Mouse (Mus musculus) neural tube, embryonic 11.5 days (tissue): ENCODE results near the gene Tbp. TPM values are rescaled to one million over a fixed set of nuclear protein-coding genes. Genes with fewer than 3 reads are reported as not detected.
A peak's percentile ranks its signal among the peaks of the same experiment; 100 is the strongest.

ENCODE experiments used
- ATAC-seq: fragments of 200-750 bp; cut with Nextera tagmentation; 2 replicates; pipeline ENCODE4 v1.8.0; 2017; ENCODE audit warnings: moderate number of reproducible peaks, mild to moderate bottlenecking, moderate TSS enrichment, moderate library complexity; ENCODE audit not compliant: insufficient read depth, low FRiP score, low TSS enrichment
- DNase-seq: peaks from one replicate; pipeline ENCODE4 v3.0.0-alpha.2; 2015; ENCODE audit warnings: low spot score
- H3K27ac ChIP-seq: fragments of 300-500 bp; sonication (generic); 2 replicates; pipeline ENCODE4 v1.5.1; 2014; ENCODE audit warnings: low read depth, mild to moderate bottlenecking, low read length
- H3K27me3 ChIP-seq: fragments of 300-500 bp; sonication (generic); 2 replicates; pipeline ENCODE4 v1.6.1; 2014; ENCODE audit warnings: mild to moderate bottlenecking, low read length, mixed read lengths; ENCODE audit not compliant: control insufficient read depth, insufficient read depth
- H3K36me3 ChIP-seq: fragments of 300-500 bp; sonication (generic); 2 replicates; pipeline ENCODE4 v1.6.1; 2014; ENCODE audit warnings: mild to moderate bottlenecking, low read length, moderate library complexity, mixed read lengths; ENCODE audit not compliant: control insufficient read depth, insufficient read depth
- H3K4me1 ChIP-seq: fragments of 300-500 bp; sonication (generic); 2 replicates; pipeline ENCODE4 v1.6.1; 2014; ENCODE audit warnings: low read length, mixed read lengths; ENCODE audit not compliant: control insufficient read depth, insufficient read depth
- H3K4me2 ChIP-seq: fragments of 300-500 bp; sonication (generic); 2 replicates; pipeline ENCODE4 v1.6.1; 2014; ENCODE audit warnings: low read depth, mild to moderate bottlenecking, moderate library complexity
- H3K4me3 ChIP-seq: fragments of 300-500 bp; sonication (generic); 2 replicates; pipeline ENCODE4 v1.5.1; 2014; ENCODE audit warnings: low read depth, low read length
- H3K9ac ChIP-seq: fragments of 300-500 bp; sonication (generic); 2 replicates; pipeline ENCODE4 v1.6.1; 2014; ENCODE audit warnings: mild to moderate bottlenecking, low read length
- H3K9me3 ChIP-seq: fragments of 300-500 bp; sonication (generic); 2 replicates; pipeline ENCODE4 v1.6.1; 2016; ENCODE audit warnings: low read length; ENCODE audit not compliant: control insufficient read depth
- WGBS: fragments of 180-500 bp; shearing (Covaris S2); extraction: QIAGEN DNeasy Blood & Tissue Kit; methylation state at CpG from one replicate; pipeline ENCODE4 v1.1.7; 2014; 5-methylcytosine and 5-hydroxymethylcytosine counted together
- polyA plus RNA-seq: library from polyadenylated mRNA; unstranded; fragments of >200 nt; fragmentation: Nextera tagmentation; extraction: Ambion mirVana; gene quantifications from 2 replicates; pipeline ENCODE4 v1.2.1, GENCODE M21; 2014

The Tbp gene
- 84.7 TPM in 2 replicates for polyA plus RNA-seq

DNA sequence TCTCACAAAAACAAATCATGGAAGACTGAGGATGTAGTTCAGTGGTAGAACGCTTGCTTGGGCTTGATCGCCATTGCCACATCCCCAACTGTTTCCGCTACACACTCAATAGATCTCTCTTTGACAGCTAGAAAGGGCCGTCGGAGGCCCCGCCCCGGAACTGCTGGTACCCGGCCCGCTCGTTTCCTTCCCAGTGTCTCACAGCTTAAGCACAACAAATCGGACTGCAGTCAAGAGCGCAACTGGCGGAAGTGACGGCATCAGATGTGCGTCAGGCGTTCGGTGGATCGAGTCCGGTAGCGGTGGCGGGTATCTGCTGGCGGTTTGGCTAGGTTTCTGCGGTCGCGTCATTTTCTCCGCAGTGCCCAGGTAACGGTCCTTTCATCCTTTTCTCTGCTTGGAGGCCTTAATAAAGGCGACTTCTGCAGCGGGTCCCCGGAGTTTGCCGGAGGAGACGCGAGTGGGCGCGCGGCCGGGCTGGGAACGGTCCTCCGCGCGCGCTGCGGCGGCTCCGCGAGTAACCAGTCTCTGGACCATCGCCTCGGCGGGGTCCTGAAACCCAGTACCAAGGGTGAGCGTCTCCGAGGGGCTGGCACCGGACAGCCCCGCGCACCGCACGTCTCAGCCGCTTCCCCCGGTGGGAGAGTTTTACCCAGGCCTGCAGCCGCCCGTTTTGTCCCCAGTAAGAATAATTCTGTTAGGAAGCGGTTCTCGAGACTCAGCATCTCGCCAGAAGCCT, at the start of gene Tbp, which contains the start of gene Psmb1:
Gene Tbp (plus strand): TSS at position 233 of the 739 bp plus-strand sequence.
Gene Psmb1 (minus strand): TSS at position 96 of the 739 bp plus-strand sequence.
- Histone ChIP-seq H3K27me3 (no peaks in the 10 kb centered on the region), H3K9me3 (no peaks in the 10 kb centered on the region), H3K4me2 (peak within 1 kb of the TSS; percentile 86), H3K36me3 (peaks cover 7% of the 10 kb centered on the region), H3K9ac (peak within 1 kb of the TSS; percentile 82), H3K27ac (peak within 1 kb of the TSS; percentile 68; the same call in 1 of the 2 replicates), H3K4me3 (peak within 1 kb of the TSS; percentile 99), H3K4me1 (peaks cover 18% of the 10 kb centered on the region)
- ATAC-seq (peak; percentile 95), DNase-seq (peak; percentile 98)
- WGBS, result under 1% methylated on average over 63 of the region's 63 CpGs

DNA sequence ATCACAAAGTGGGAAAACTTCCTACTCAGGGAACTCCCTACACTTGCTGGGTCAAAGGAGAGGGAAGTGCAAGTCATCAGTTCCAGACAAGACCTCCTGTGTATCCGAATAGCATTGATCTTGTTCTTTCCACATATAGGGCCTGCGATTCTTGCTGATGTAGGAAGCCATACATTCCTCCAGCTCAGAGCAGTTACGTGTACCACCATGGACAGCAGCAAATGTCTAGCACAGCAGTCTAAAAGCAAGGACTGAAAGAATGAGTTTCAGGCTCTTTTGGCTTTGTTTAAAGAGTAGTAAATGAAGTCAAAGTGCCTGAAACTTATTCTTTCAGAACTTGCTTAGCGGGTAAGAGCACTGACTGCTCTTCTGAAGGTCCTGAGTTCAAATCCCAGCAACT, 44.5 kb upstream of the Tbp start:
- Histone ChIP-seq H3K4me1 (no peaks in the 10 kb centered on the region), H3K36me3 (no peaks in the 10 kb centered on the region), H3K9ac (no peak overlapping the region), H3K4me3 (no peak overlapping the region), H3K9me3 (no peaks in the 10 kb centered on the region), H3K27me3 (no peaks in the 10 kb centered on the region), H3K4me2 (no peak overlapping the region), H3K27ac (no peak overlapping the region)
- ATAC-seq (no peak), DNase-seq (no peak)
- WGBS, result 82% methylated on average over 4 of the region's 4 CpGs

DNA sequence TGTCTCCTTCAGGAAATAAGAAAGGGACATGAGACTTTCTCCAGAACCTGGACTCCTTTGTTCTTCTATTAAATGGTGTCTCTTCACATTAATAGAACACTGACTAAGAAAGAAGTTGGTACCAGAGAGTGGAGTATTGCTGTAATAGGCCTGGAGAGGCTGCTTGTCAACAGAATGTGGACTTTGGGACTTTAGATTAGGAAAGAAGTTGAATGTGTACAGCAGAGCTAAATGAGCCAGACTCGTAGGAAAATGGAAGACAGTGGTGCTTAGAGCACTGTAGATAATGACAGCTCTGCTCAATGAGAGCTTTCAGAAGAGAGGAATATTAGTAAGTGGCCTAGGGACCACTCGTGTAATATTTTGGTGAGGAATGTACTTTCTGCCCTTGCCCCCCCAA, 43.1 kb upstream of the Tbp start:
- Histone ChIP-seq H3K9ac (no peak overlapping the region), H3K27me3 (no peaks in the 10 kb centered on the region), H3K36me3 (no peaks in the 10 kb centered on the region), H3K4me2 (no peak overlapping the region), H3K27ac (no peak overlapping the region), H3K9me3 (no peaks in the 10 kb centered on the region), H3K4me3 (no peak overlapping the region), H3K4me1 (no peaks in the 10 kb centered on the region)
- ATAC-seq (no peak), DNase-seq (no peak)
- 84% methylated on average over 2 of the region's 2 CpGs for WGBS

DNA sequence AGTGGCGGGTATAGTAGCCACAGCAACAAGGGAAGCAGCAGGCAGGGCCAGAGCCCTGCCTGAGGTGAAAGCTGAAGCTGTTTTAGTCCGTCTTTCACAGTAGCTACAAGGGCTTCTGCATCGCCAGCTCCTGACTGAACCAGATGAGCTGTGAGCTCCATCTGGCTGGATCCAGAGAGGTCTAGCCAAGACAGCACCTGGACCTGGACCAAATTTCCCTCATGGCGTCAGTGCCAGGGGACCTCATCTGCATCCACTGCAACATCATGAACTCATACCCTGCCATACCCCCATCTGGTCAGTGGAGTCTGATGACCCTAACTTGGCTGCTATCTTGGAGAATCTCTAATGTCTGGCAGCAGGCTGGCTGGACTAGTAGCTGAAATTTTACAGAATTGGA, 39.9 kb upstream of the Tbp start:
- no peak overlapping the region for H3K4me2 ChIP-seq
- no peaks in the 10 kb centered on the region for H3K4me1 ChIP-seq
- no peak for DNase-seq
- no peaks in the 10 kb centered on the region for H3K27me3 ChIP-seq
- WGBS, result 91% methylated on average over 4 of the region's 4 CpGs
- H3K36me3 ChIP-seq, result no peaks in the 10 kb centered on the region
- H3K27ac ChIP-seq, result no peak overlapping the region
- H3K9ac ChIP-seq, result no peak overlapping the region
- ATAC-seq, result no peak
- no peak overlapping the region for H3K4me3 ChIP-seq
- no peaks in the 10 kb centered on the region for H3K9me3 ChIP-seq

DNA sequence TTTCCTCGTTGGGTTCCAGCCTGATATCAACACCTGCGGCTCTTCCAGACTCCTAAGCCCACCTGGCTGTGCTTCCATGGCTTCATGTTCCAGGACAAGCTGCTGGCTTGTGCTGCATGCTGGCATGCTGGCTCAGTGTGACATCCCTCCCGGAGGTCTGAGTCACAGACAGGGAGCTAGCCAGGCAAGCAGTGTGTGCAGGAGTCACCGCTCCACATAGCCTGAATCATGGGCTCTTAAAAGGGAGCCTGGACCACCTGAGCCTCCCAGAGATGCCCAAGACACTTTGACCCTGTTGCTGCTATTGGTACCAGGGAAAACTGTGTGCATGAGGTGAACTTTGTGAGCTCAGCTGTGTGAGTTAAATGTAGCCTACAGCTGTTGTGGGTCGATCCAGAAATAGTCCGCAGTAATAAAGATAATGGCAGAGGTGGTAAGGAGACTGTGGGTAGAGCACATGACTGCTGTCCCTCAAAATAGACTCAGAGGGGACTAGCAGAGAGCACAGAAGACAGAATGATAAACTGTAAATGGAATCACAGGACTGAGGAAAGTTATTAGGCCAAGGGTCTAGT, 37.7 kb upstream of the Tbp start:
- Histone ChIP-seq H3K4me2 (no peak overlapping the region), H3K27ac (no peak overlapping the region), H3K9me3 (no peaks in the 10 kb centered on the region), H3K36me3 (no peaks in the 10 kb centered on the region), H3K27me3 (no peaks in the 10 kb centered on the region), H3K9ac (no peak overlapping the region), H3K4me1 (no peaks in the 10 kb centered on the region), H3K4me3 (no peak overlapping the region)
- no peak for DNase-seq
- WGBS, result 95% methylated on average over 6 of the region's 6 CpGs
- no peak for ATAC-seq

DNA sequence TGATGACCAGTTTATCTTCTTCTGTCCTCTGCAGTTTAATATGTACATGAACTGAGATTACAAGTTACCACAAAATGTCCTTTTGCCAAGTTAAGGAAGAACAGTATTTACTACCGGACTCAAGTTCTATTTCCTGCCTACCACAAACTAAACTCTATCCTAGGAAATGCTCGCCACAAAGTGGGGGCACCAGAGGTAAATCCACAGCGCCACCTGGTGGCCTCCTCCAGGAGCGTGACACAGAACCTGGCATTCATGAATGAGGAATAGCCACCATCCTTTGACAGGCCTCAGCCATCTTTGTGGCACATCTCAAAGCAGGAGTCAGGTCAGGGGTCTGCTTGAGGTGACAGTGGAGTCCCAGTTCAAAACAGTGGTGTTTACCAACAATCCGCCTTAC, 32.0 kb upstream of the Tbp start:
- H3K4me3 ChIP-seq, result no peak overlapping the region
- ATAC-seq (peak; percentile 68; the same call in 1 of the 2 replicates), DNase-seq (peak; percentile 81)
- no peak overlapping the region for H3K9ac ChIP-seq
- peaks cover 6% of the 10 kb centered on the region for H3K36me3 ChIP-seq
- WGBS, result 29% methylated on average over 5 of the region's 5 CpGs
- H3K27me3 ChIP-seq, result no peaks in the 10 kb centered on the region
- H3K4me2 ChIP-seq, result no peak overlapping the region
- no peaks in the 10 kb centered on the region for H3K4me1 ChIP-seq
- H3K9me3 ChIP-seq, result no peaks in the 10 kb centered on the region
- no peak overlapping the region for H3K27ac ChIP-seq

DNA sequence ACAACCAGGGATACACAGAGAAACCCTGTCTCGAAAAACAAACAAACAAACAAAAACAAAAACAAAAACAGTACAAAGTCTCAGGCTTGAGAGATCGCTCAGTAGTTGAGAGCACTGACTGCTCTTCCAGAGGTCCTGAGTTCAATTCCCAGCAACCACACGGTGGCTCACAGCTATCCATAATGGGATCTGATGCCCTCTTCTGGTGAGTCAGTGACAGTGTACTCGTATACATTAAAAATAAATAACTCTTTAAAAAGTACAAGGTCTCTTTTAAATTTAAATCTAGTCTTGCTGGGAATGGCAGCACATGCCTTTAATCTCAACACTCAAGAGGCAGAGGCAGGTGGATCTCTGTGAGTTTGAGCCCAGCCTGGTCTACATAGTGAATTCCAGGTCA, 27.0 kb upstream of the Tbp start:
- no peak for ATAC-seq

DNA sequence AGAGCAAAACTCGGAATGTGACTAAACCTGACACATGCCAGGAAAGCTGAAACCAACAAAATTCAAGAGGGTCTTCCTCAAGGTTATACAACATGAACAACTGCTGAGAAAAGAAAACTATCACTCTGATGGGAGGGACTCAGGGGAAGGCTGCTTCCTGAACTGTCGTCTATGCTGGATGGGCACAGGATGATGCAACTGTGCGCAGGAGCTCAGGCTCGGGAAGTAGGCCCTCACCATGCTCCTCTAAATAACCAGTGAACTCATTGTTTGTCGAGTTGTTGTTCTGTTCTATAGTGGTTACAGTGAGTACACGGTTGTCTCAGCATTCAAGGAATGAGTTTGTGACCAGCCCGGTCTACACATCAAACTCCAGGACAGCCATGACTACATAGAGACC, 9.1 kb upstream of the Tbp start:
- DNase-seq (no peak), ATAC-seq (no peak)
- no peaks in the 10 kb centered on the region for H3K4me1 ChIP-seq
- H3K27me3 ChIP-seq, result no peaks in the 10 kb centered on the region
- peaks cover 13% of the 10 kb centered on the region for H3K36me3 ChIP-seq
- H3K9me3 ChIP-seq, result no peaks in the 10 kb centered on the region
- no peak overlapping the region for H3K9ac ChIP-seq
- no peak overlapping the region for H3K4me3 ChIP-seq
- H3K27ac ChIP-seq, result no peak overlapping the region
- 97% methylated on average over 7 of the region's 7 CpGs for WGBS
- H3K4me2 ChIP-seq, result no peak overlapping the region

More for the DNA sequence above, 27.0 kb upstream of the Tbp start:
- H3K4me2 ChIP-seq, result no peak overlapping the region
- no peaks in the 10 kb centered on the region for H3K27me3 ChIP-seq
- no peak overlapping the region for H3K4me3 ChIP-seq
- no peak overlapping the region for H3K27ac ChIP-seq
- 94% methylated on average over 4 of the region's 4 CpGs for WGBS
- DNase-seq, result no peak
- no peak overlapping the region for H3K9ac ChIP-seq
- H3K9me3 ChIP-seq, result no peaks in the 10 kb centered on the region
- H3K36me3 ChIP-seq, result peaks cover 27% of the 10 kb centered on the region
- no peaks in the 10 kb centered on the region for H3K4me1 ChIP-seq
